Mouse (Mus musculus) ES-E14 (cell line): ENCODE data around the gene Galm. TPM values are rescaled to one million over a fixed set of nuclear protein-coding genes. Genes with fewer than 3 reads are reported as not detected.

Source experiments
- DNase-seq: peaks from one replicate; pipeline ENCODE4 v3.0.0-alpha.2; 2013; ENCODE audit warnings: low read depth, low spot score
- H3K27ac ChIP-seq: 2 replicates; pipeline ENCODE4 v1.5.1; 2012; ENCODE audit warnings: low read depth, mild to moderate bottlenecking, low read length, moderate library complexity, mixed read lengths; ENCODE audit not compliant: poor library complexity, insufficient read depth, severe bottlenecking
- H3K36me3 ChIP-seq: 2 replicates; pipeline ENCODE4 v1.6.1; 2012; ENCODE audit warnings: mild to moderate bottlenecking, low read length, moderate library complexity, mixed read lengths; ENCODE audit not compliant: control insufficient read depth, poor library complexity, insufficient read depth, severe bottlenecking
- H3K4me1 ChIP-seq, 2 experiments: fragments of 150-350 bp in 1 of 2; sonication (generic) in 1 of 2; 2 replicates each; pipeline ENCODE4 v1.6.1; 2012; ENCODE audit warnings: low read length in 2 of 2, mild to moderate bottlenecking in 1 of 2, mixed read lengths in 1 of 2; ENCODE audit not compliant: control insufficient read depth in 2 of 2, insufficient read depth in 2 of 2, poor library complexity in 1 of 2
- H3K4me3 ChIP-seq, 2 experiments: fragments of 150-350 bp in 1 of 2; sonication (generic) in 1 of 2; 2 replicates each; pipeline ENCODE4 v1.5.1; 2012; ENCODE audit warnings: low read length in 2 of 2, low read depth in 1 of 2, mild to moderate bottlenecking in 1 of 2, mixed read lengths in 1 of 2; ENCODE audit not compliant: insufficient read depth in 1 of 2, poor library complexity in 1 of 2, severe bottlenecking in 1 of 2
- H3K9ac ChIP-seq: 2 replicates; pipeline ENCODE4 v1.6.1; 2012; ENCODE audit warnings: low read depth, mild to moderate bottlenecking, low read length, mixed read lengths; ENCODE audit not compliant: poor library complexity, insufficient read depth, severe bottlenecking
- H3K9me3 ChIP-seq: fragments of 150-350 bp; sonication (generic); 2 replicates; pipeline ENCODE4 v1.6.1; 2012; ENCODE audit warnings: low read depth, mild to moderate bottlenecking, low read length; ENCODE audit not compliant: control insufficient read depth, insufficient read depth
- CHD2 ChIP-seq: IDR thresholded peaks from 2 replicates; pipeline ENCODE4 v1.6.1; 2014; ENCODE audit warnings: mild to moderate bottlenecking, low read depth, low read length, inconsistent platforms
- HCFC1 ChIP-seq: IDR thresholded peaks from 2 replicates; pipeline ENCODE4 v1.6.1; 2012; ENCODE audit warnings: low read length, inconsistent platforms, borderline replicate concordance; ENCODE audit not compliant: insufficient read depth
- MAFK ChIP-seq: IDR thresholded peaks from 2 replicates; pipeline ENCODE4 v1.6.1; 2014; ENCODE audit warnings: mild to moderate bottlenecking, low read depth, low read length, inconsistent platforms; ENCODE audit not compliant: insufficient read depth
- ZC3H11A ChIP-seq: IDR thresholded peaks from 2 replicates; pipeline ENCODE4 v1.6.1; 2012; ENCODE audit warnings: low read depth, mild to moderate bottlenecking, inconsistent platforms, low read length, borderline replicate concordance
- ZNF384 ChIP-seq: IDR thresholded peaks from 2 replicates; pipeline ENCODE4 v1.6.1; 2012; ENCODE audit warnings: low read depth, low read length, inconsistent platforms
- in situ Hi-C, 2 experiments: fragments of 600-800 bp; cut with MboI; formaldehyde crosslinking; loops; one replicate each; pipeline ENCODE4 v1.15.1; 2025; ENCODE audit warnings: low sequenced_read_pairs in 2 of 2, inconsistent platforms in 1 of 2; ENCODE audit not compliant: unreplicated experiment in 2 of 2
- total RNA-seq: library from RNA; depleted of rRNA; stranded (reverse); fragments of 300-350 nt; gene quantifications from 2 replicates; pipeline ENCODE4 v1.2.3, GENCODE M21; 2012

Galm gene
- total RNA-seq, 1 experiment = 5.3 TPM

DNA sequence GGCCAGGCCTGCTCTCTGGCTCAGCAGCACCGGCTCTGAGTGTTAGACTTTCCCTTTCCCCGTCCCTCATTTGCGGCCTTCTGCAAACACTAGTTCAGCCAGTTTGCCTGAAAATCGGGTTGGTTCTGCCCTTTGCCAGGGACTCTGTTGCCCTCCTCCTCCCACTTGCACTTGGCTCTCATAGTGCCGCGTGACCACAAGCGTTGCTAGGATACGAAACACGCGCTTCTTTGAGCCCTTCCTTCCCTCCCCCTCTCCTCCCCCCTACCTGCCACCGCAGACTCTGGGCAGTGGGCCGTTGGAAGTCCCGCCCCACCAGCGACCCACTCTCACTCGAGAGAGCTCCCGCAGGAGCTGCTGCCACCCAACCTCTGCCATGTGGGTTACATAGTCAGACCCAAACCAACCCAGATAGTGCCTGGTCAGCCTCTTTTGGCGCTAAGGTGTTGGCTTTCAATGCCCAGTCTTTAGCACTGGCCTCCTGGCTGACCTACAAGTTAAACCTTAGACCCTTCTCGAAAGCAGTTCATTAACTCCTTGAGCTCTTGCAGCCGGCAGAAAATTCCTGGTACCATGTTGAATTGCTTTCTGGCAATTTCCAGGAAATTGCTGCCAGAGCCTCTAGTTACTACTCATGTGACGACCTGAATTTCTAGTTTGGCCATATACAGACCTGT lies 31.1 kb upstream of the Galm start:
- TF ChIP-seq ZC3H11A = no peak
- TF ChIP-seq CHD2 = no peak
- TF ChIP-seq ZNF384 = no peak
- TF ChIP-seq MAFK = no peak
- peak; percentile 51 for DNase-seq
- Histone ChIP-seq H3K9ac (peak overlapping the region; percentile 44; the same call in 1 of the 2 replicates), H3K4me1 (peaks cover 0 to 5% of the 10 kb centered on the region in 2 experiments; a peak in 1 of 4 replicates), H3K27ac (peak overlapping the region; percentile 24; the same call in 1 of the 2 replicates), H3K36me3 (no peaks in the 10 kb centered on the region), H3K4me3 (peak overlapping the region; percentile 43 to 51; a peak in 3 of 4 replicates), H3K9me3 (no peaks in the 10 kb centered on the region)
- in situ Hi-C loops = no loop called here

DNA sequence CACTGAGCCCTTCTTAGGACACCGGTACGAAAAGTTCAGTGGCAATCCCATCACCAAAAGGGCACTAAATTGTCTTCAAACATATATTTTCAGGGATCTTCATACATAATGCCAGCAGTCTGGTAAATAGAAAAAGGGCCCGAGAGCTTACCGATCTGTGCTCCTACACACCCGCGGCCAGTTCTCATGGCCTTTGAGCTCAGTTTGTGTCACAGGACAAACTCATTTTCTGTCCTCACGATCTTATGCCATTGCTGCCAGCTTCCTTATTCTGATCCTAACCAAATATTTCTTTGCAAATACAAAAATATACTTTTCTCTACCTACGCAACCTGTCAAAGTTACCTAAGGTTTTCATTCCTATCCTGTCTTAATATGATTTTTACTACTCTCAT lies 30.6 kb upstream of the Galm start:
- in situ Hi-C loops = no loop called here
- DNase-seq = no peak
- H3K9ac ChIP-seq = no peak overlapping the region
- H3K36me3 ChIP-seq = no peaks in the 10 kb centered on the region
- no peak for TF ChIP-seq ZC3H11A
- TF ChIP-seq ZNF384 = no peak
- TF ChIP-seq CHD2 = no peak
- no peak for TF ChIP-seq HCFC1
- no peak for TF ChIP-seq MAFK
- no peak overlapping the region for H3K4me3 ChIP-seq
- H3K27ac ChIP-seq = no peak overlapping the region
- peaks cover 0 to 5% of the 10 kb centered on the region in 2 experiments; a peak in 1 of 4 replicates for H3K4me1 ChIP-seq
- no peaks in the 10 kb centered on the region for H3K9me3 ChIP-seq

GRCm38 (mm10) chr17:80097221-80097620 lies 30.1 kb upstream of the Galm start:
- Histone ChIP-seq H3K36me3 (no peaks in the 10 kb centered on the region), H3K4me3 (no peak overlapping the region), H3K27ac (no peak overlapping the region), H3K4me1 (peaks cover 0 to 5% of the 10 kb centered on the region in 2 experiments; a peak in 1 of 4 replicates), H3K9ac (no peak overlapping the region), H3K9me3 (no peaks in the 10 kb centered on the region)
- TF ChIP-seq MAFK (no peak), CHD2 (no peak), ZC3H11A (no peak)
- DNase-seq = no peak
- in situ Hi-C loops = no loop called here

DNA sequence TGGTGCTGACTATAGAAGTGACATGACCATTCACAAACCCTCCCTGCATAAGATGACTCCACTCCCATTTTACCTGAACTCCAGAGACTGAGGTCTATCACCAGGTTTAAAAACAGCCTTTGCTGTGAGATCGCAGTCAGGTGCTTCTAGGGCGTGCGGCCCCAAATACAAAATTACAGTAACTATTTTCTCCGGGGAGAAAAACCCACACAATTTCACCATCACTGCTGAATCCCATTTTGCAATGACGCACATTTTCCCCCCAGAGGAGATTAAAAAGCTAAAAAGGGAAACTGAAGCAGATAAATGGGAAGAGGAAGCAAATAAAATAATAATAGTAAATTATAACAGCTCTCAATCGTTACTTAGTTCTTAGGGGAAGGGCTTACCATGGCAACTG lies 27.4 kb upstream of the Galm start:
- TF ChIP-seq HCFC1 (no peak), ZNF384 (no peak), MAFK (no peak), CHD2 (no peak), ZC3H11A (no peak)
- H3K4me1 ChIP-seq = peaks cover 0 to 5% of the 10 kb centered on the region in 2 experiments; a peak in 1 of 4 replicates
- in situ Hi-C loops = no loop called here
- H3K27ac ChIP-seq = no peak overlapping the region
- no peaks in the 10 kb centered on the region for H3K9me3 ChIP-seq
- no peak overlapping the region for H3K4me3 ChIP-seq
- DNase-seq = no peak
- no peaks in the 10 kb centered on the region for H3K36me3 ChIP-seq
- no peak overlapping the region for H3K9ac ChIP-seq

DNA sequence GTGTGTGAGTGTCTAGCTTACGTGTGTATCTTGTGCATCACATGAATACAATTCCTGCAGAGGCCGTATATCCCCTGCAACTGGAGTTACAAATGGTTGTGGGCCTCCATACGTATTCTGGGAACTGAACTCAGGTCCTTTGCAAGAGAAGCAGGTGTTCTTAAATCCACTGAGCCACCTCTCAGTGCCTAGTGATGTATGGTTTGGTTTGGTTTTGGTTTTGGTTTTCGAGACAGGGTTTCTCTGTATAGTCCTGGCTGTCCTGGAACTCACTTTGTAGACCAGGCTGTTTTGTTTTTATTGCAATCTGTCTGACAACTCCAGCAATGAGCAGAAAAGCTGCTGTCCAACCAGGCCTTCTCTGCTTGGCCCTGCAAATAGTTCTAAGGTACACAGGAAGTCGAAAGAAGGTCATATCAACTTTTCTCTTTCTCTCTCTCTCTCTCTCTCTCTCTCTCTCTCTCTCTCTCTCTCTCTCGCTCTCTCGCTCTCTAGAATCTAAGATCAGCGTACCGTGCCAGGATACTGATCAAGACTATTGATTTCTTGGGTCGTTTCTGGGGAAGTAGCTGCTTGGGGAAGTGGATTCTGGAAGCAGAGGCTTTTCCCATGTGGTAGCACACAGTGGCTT lies 21.8 kb upstream of the Galm start:
- no peaks in the 10 kb centered on the region for H3K9me3 ChIP-seq
- TF ChIP-seq MAFK = no peak
- no peak for TF ChIP-seq CHD2
- no peak for TF ChIP-seq HCFC1
- no peak for TF ChIP-seq ZNF384
- no peak for TF ChIP-seq ZC3H11A
- in situ Hi-C loops = no loop called here

More for the DNA sequence above, 21.8 kb upstream of the Galm start:
- H3K4me3 ChIP-seq = no peak overlapping the region
- H3K4me1 ChIP-seq = no peaks in the 10 kb centered on the region
- DNase-seq = no peak
- H3K9ac ChIP-seq = no peak overlapping the region
- H3K36me3 ChIP-seq = no peaks in the 10 kb centered on the region
- H3K27ac ChIP-seq = no peak overlapping the region
